Mouse (Mus musculus) thymus, postnatal 10 days (tissue): Measurements from ENCODE around the gene Tyw1.

ENCODE experiments used
- DNase-seq, 2 experiments: peaks; one replicate each; pipeline ENCODE4 v3.0.0; 2021; ENCODE audit warnings: low spot score in 2 of 2

The Tyw1 gene

DNA sequence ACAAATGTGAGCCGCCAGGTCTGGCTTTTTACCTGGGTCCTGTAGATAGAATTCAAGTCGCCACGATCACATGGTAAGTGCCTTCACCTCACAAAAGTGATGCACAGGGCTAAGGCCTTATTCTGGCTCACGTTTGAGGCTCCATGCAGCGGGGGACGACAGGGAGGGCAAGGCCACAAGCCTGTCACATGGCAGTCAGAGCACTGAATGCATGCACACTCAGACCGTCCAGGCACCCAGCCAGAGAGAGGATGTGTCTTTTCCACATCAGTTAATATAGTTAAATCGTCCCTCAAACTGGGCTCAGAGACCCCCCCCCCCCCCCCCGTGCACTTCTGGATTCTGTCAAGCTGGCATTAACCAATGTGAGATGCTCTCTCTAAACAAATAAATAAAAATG, 60.9 kb downstream of the Tyw1 start:
- no peak for DNase-seq

GRCm38 (mm10) chr5:130319783-130320182, 64.4 kb downstream of the Tyw1 start:
- no peak for DNase-seq

DNA sequence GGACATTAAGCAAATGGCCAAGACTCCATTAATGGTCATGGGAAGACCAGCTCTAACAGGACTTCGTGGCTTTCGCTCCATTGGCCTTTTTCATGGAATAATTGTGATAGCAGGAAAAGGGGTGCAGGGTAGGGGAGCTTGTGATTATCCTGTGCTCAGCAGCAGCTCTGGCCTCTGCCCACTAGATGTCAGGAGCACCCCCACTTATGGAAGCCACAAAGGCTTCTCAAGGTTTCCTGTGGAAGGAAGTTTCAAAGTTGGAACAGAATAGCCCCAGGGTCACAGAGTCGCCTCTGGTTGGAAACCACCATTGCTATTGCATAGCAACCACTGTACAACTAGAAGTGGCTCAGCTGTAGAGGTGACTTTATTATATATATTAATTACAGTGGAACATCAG, 65.1 kb downstream of the Tyw1 start:
- DNase-seq: no peak

DNA sequence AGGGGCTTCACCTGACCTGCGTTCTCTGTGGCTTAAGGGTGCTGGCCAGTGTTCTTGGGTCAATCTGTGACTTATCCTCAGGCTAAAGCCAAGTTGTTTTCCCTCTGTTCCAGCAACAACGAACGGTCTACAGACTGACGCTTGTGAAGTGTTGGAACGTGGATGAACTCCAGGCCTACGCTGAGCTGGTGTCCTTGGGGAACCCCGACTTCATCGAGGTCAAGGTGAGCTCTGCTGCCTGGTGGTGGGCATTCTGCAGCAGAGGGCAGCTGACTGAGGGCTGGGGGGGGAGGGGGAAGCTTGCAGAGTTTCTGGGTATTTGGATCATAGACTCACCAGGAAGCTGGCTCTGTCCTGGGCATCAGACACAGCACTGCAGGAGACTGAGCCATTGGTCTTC, 70.1 kb downstream of the Tyw1 start:
- DNase-seq: no peak

DNA sequence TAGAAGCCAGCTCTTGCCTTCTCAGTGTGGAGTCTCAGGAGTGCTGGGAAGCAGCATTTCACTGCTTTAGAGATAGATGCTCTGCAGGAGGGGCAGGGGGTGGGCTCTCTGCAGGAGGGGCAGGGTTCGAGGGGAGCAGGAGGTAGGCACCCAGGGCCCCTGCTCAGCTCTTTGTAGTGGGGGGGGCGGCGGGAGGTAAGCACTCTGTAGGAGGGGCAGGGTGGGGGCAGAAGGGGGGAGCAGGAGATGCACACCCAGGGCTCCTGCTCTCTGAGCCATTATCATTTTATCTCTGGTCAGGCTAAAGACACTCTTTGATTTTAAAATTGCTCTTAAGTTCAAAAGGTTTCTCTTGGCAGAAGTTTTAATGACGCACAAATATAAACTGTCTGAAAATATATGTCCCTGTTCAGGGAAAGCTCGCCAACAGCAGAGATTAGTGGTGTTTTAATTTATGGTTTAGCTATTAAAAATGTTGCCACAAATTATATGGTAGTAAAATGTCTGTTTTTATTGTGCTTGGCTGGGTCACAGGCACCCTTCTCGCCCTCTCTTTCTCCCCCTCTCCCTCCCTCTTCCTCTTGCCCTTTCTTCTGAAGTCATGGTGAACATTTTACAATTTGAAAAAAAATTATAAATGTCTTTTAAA, 72.3 kb downstream of the Tyw1 start:
- DNase-seq: no peak

DNA sequence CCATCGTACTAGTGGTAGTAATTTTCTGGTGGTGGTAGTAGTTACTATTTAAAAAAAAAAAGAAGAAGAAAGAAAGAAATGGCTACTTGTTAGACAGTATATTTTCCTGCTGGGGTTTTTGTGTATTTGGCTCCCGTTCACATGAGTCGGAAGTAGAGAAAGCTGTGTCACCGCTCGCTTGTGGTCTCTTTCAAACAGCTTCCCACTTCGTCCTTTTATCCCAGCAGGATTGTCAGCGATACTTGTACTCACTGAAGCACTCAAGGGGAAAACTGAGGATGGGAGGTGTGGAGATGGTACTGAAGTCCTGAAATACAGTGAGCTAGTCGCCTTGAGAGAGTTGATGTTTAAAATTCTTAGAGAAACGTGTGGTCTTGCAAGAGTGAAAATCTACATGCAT, 72.9 kb downstream of the Tyw1 start:
- DNase-seq: no peak

DNA sequence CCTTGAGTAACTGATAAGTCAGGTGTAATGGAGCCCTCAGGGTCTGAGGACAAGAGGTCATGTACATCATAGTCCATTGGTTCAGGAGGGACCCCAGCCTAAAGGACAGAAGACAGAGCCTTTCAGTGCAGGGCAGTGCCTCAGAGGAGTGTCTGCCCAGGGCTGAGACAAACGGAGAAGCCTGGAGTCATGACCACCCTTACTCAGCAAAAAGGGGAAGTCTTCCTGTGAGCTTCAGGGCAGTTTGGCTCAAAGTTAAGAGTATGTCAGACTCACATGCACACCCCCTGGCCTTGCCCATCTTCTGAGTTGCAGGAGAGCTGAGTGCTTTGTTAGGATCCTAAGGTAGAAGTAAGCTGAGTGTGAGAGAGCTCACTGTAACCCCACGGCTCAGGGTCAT, 74.5 kb downstream of the Tyw1 start:
- DNase-seq: no peak

DNA sequence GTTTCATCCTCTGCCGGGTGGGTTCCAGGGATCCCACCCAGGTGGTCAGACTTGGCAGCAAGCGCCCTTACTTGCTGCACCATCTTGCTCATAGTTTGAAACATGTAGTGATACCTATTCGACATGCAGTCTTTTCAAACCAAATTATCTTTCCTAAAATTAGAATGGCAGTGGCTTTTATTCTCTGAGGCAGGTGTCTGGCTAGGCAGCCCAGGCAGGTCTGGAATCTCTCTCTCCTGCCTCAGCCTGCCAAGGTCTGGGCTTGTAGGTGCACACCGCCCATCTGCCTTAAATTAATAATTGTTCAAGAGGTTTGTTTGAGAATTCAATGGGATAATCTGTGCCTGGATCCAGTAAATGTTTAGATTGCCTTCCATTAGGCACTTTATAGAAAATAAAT, 75.4 kb downstream of the Tyw1 start:
- DNase-seq: no peak

- no peak for DNase-seq
Observed at GRCm38 (mm10) chr5:130331206-130331605, 75.8 kb downstream of the Tyw1 start.

DNA sequence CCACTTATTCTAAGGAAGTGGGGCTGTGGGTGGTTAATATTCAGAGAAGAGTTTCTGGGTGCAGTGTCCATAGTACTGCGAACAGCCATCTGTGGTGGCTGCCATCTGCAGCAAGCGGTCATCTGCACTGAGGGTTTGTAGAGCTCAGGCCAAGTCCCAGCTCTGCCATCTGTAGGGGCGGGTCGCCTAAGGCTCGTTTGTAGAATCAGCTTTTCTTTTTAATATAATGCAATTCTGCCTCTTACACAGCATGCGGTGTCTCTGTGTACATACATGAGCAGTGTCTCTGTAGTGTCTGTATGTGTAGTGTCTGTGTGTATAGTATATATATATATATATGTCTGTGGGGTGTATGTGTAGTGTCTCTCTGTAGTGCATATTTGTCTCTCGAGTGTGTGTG, 78.1 kb downstream of the Tyw1 start:
- DNase-seq: no peak

- DNase-seq: no peak
Observed at GRCm38 (mm10) chr5:130333971-130334370, 78.6 kb downstream of the Tyw1 start.

- DNase-seq: no peak
Observed at GRCm38 (mm10) chr5:130335462-130335861, 80.0 kb downstream of the Tyw1 start.

GRCm38 (mm10) chr5:130340656-130341055, 85.2 kb downstream of the Tyw1 start:
- DNase-seq: no peak

DNA sequence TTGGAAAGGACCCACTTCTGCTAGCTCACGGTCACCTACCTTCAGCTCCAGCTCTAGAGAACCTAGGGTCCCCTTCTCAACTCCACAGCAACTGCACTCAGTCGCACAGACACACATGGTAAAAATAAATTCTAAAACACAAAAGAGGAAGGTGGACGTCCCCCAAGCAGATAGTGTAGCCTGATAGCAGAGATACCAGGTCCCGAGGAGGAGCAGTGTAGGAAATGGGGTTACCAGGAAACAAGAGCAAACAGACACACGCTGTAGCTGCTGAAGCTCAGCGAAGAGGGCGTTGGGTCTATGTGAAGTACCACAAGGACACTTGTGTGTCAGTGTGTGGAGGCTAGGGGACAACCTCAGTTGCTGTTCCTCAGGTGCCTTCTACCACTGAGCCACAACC, 89.6 kb downstream of the Tyw1 start:
- DNase-seq: no peak

GRCm38 (mm10) chr5:130345871-130346270, 90.5 kb downstream of the Tyw1 start:
- no peak for DNase-seq

- no peak for DNase-seq
Observed at GRCm38 (mm10) chr5:130355223-130355622, 99.8 kb downstream of the Tyw1 start.

DNA sequence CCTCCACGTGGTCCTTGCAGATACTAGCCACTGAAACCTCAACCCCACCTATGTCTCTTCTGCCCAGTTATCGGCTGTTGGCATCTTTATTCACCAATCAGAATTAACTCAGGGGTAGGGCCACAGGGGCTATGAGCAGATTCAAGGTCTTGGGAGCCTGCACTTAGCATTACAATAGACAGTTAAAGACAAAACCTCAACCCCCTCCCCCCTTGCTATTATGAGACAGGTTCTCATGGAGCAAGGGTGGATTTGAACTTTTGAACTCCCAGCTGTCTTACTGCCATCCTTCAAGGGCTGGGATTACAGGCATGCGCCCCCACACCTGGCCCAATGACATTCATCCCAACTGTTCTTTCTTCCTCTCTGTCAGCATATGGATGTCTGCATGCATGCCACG, 107.7 kb downstream of the Tyw1 start:
- no peak for DNase-seq

- DNase-seq: no peak
Observed at GRCm38 (mm10) chr5:130363773-130364172, 108.4 kb downstream of the Tyw1 start.

- no peak for DNase-seq
Observed at GRCm38 (mm10) chr5:130368236-130368635, 112.8 kb downstream of the Tyw1 start.

GRCm38 (mm10) chr5:130369237-130369636, 113.8 kb downstream of the Tyw1 start, which contains the start of gene Caln1:
Gene Caln1, plus strand, starts transcription at chr5:130369455.
- DNase-seq: no peak

DNA sequence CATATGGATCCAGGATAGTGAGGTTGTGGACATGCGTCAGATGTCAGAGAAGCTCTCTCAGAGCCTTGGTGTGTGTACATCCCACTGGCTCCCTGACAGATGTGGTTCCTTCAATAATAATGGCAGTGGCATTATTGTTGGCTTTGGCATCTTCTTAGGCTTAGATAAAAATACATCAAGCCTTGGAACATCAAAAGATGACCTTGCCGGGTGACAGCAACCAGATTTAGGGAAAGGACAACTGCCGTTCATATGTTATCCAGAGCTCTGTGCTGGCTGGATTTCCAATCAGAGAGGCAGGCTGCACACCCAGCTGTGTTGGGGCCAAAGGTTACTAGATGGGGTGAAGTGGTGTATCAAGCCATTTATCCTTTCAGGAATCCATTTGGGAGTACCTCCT, 120.0 kb downstream of the Tyw1 start:
- no peak for DNase-seq

GRCm38 (mm10) chr5:130384222-130384912, 128.9 kb downstream of the Tyw1 start, which contains the start of gene A330070K13Rik:
Gene A330070K13Rik, minus strand, starts transcription at chr5:130384631.
- DNase-seq: no peak

GRCm38 (mm10) chr5:130386418-130386817, 131.0 kb downstream of the Tyw1 start:
- no peak for DNase-seq
